Mouse (Mus musculus) ES-Bruce4 (cell line): ENCODE data around the gene Tmem56.

Experiments
- CTCF ChIP-seq: IDR thresholded peaks from one replicate; pipeline ENCODE4 v1.8.1; 2011; ENCODE audit warnings: low read depth, low read length
- EP300 ChIP-seq: IDR thresholded peaks from 2 replicates; pipeline ENCODE4 v1.6.1; 2011; ENCODE audit warnings: low read depth, low read length; ENCODE audit not compliant: insufficient read depth
- POLR2A ChIP-seq: IDR thresholded peaks from one replicate; pipeline ENCODE4 v1.8.1; 2011; ENCODE audit warnings: low read length; ENCODE audit not compliant: insufficient read depth

- TF ChIP-seq EP300 (no peak), POLR2A (no peak), CTCF (no peak)
Measured at GRCm38 (mm10) chr3:121309429-121309828, 26.5 kb upstream of the Tmem56 start.
